Mouse (Mus musculus) neural tube, embryonic 13.5 days (tissue): ENCODE measurements at regions not wholly inside any gene's neighbourhood (a gene's known extent, or its start where the extent isn't known, plus 50 kb on each side); places are given as distances from the start of the nearest gene placed in this dataset.

Experiments
- ATAC-seq: fragments of 200-750 bp; cut with Nextera tagmentation; 2 replicates; pipeline ENCODE4 v1.8.0; 2017; ENCODE audit warnings: low read depth, mild to moderate bottlenecking, moderate TSS enrichment, moderate library complexity
- H3K27ac ChIP-seq: fragments of 300-500 bp; sonication (generic); replicated peaks from 2 replicates; pipeline ENCODE4 v1.5.1; 2015; ENCODE audit warnings: moderate library complexity, mild to moderate bottlenecking, inconsistent platforms
- H3K27me3 ChIP-seq: fragments of 300-500 bp; sonication (generic); 2 replicates; pipeline ENCODE4 v1.6.1; 2015; ENCODE audit warnings: mild to moderate bottlenecking, inconsistent platforms
- H3K36me3 ChIP-seq: fragments of 300-500 bp; sonication (generic); 2 replicates; pipeline ENCODE4 v1.6.1; 2015; ENCODE audit warnings: mild to moderate bottlenecking, inconsistent platforms
- H3K4me1 ChIP-seq: fragments of 300-500 bp; sonication (generic); replicated peaks from 2 replicates; pipeline ENCODE4 v1.6.1; 2015; ENCODE audit warnings: inconsistent platforms
- H3K4me2 ChIP-seq: fragments of 300-500 bp; sonication (generic); 2 replicates; pipeline ENCODE4 v1.6.1; 2015; ENCODE audit warnings: inconsistent platforms, mild to moderate bottlenecking, moderate library complexity
- H3K4me3 ChIP-seq: fragments of 300-500 bp; sonication (generic); 2 replicates; pipeline ENCODE4 v1.5.1; 2015; ENCODE audit warnings: mild to moderate bottlenecking, inconsistent platforms
- H3K9ac ChIP-seq: fragments of 300-500 bp; sonication (generic); 2 replicates; pipeline ENCODE4 v1.6.1; 2015; ENCODE audit warnings: moderate library complexity, mild to moderate bottlenecking, inconsistent platforms
- H3K9me3 ChIP-seq: fragments of 300-500 bp; sonication (generic); 2 replicates; pipeline ENCODE4 v1.6.1; 2016; ENCODE audit warnings: inconsistent platforms
- WGBS: fragments of 180-500 bp; shearing (Covaris S2); methylation state at CpG from one replicate; pipeline ENCODE4 v1.1.7; 2015; 5-methylcytosine and 5-hydroxymethylcytosine counted together

DNA sequence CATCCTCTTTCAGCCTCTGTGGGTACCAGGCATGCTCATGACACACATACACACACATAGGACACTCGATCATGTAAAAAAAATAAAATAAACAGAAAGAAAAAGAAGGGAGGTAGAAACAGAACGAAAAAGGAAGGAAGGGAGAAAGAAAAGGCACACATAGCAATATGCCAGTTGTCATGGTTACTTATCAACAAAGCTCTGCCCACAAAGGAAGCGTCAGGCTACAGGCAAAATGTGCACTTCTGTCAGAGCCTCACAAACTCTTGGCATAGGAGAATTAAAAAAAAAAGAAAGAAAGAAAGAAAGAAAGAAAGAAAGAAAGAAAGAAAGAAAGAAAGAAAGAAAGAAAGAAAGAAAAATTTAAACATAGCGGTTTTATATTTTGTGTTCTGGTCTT, 56.9 kb upstream of the Sox2 start:
- ATAC-seq, result no peak
- Histone ChIP-seq H3K9me3 (no peaks in the 10 kb centered on the region), H3K4me1 (peaks cover 14% of the 10 kb centered on the region), H3K27ac (no peak overlapping the region), H3K36me3 (no peaks in the 10 kb centered on the region), H3K9ac (no peak overlapping the region), H3K4me3 (no peak overlapping the region), H3K4me2 (no peak overlapping the region), H3K27me3 (no peaks in the 10 kb centered on the region)
- WGBS, result 40% methylated on average over 4 of the region's 4 CpGs

DNA sequence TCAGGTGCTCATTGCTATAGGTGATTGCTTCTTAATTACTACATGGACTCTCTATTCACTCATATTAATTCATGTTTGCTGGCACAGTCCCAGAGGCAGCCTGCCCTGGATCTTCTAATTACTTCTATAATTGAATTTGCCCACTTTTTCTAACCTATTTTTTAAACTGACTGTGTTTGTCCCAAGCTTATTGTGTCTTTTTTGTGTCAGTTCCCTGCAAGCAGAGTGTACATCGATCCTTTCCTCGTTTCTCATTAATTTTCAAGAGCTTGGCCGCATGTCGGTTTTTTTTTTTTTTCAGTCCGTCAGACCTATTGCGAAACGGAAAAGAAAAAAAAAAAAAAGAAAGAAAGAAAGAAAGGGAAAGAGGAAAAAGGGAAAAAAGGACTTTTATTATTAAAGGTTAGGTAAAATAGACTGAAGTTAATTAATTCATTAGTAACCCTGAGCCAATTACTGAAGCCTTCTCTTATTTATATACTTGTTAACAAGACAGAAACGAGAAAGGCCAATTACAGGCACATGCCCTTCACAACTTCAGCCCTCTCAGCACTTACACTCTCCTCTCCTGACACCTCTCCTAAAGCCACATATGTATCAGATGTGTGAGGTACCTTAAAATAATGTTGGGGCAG, 72.2 kb upstream of the Sox2 start:
- WGBS, result 37% methylated on average over 8 of the region's 8 CpGs
- Histone ChIP-seq H3K36me3 (no peaks in the 10 kb centered on the region), H3K4me2 (no peak overlapping the region), H3K9ac (no peak overlapping the region), H3K27ac (no peak overlapping the region), H3K27me3 (0 out of 2 replicates have a peak, but pooled peaks cover 4% of the 10 kb centered on the region), H3K4me3 (no peak overlapping the region), H3K9me3 (no peaks in the 10 kb centered on the region), H3K4me1 (peaks cover 38% of the 10 kb centered on the region)
- ATAC-seq, result 0 out of 2 replicates have a peak, but pooled peaks have one; percentile 28

DNA sequence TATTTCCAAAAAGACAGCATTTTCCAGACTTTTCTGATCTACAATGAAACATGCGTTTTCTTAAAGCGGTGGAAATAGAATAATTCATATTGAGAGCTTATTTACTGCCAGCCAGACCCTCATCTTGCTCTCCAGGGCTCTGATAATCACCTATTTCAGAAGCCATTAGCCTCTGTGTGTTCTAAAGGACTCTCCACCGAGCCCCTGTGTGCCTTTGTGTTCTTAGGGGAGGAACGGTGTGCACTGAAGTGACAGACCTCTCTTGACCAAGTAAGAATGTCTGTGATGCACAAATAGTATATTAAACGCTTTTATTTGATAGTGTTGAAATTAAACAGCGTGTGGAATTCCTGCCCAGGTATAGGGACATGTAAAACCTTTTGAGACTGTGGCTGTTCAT, 73.1 kb upstream of the Sox2 start:
- H3K27me3 ChIP-seq, result 0 out of 2 replicates have a peak, but pooled peaks cover 4% of the 10 kb centered on the region
- 62% methylated on average over 6 of the region's 6 CpGs for WGBS
- ATAC-seq, result no peak
- H3K36me3 ChIP-seq, result no peaks in the 10 kb centered on the region
- H3K4me1 ChIP-seq, result peaks cover 46% of the 10 kb centered on the region
- H3K9me3 ChIP-seq, result no peaks in the 10 kb centered on the region
- no peak overlapping the region for H3K4me3 ChIP-seq
- no peak overlapping the region for H3K4me2 ChIP-seq
- H3K9ac ChIP-seq, result no peak overlapping the region
- 0 out of 2 replicates have a peak overlapping the region, but pooled peaks have one; percentile 18 for H3K27ac ChIP-seq

- no peaks in the 10 kb centered on the region for H3K9me3 ChIP-seq
- H3K9ac ChIP-seq, result no peak overlapping the region
- H3K27me3 ChIP-seq, result 0 out of 2 replicates have a peak, but pooled peaks cover 4% of the 10 kb centered on the region
- WGBS, result 44% methylated on average over 11 of the region's 11 CpGs
- H3K4me1 ChIP-seq, result peaks cover 49% of the 10 kb centered on the region
- ATAC-seq, result no peak
- H3K4me2 ChIP-seq, result no peak overlapping the region
- H3K27ac ChIP-seq, result no peak overlapping the region
- no peaks in the 10 kb centered on the region for H3K36me3 ChIP-seq
- H3K4me3 ChIP-seq, result no peak overlapping the region
Measured at GRCm38 (mm10) chr3:34576159-34576558, 74.0 kb upstream of the Sox2 start.

DNA sequence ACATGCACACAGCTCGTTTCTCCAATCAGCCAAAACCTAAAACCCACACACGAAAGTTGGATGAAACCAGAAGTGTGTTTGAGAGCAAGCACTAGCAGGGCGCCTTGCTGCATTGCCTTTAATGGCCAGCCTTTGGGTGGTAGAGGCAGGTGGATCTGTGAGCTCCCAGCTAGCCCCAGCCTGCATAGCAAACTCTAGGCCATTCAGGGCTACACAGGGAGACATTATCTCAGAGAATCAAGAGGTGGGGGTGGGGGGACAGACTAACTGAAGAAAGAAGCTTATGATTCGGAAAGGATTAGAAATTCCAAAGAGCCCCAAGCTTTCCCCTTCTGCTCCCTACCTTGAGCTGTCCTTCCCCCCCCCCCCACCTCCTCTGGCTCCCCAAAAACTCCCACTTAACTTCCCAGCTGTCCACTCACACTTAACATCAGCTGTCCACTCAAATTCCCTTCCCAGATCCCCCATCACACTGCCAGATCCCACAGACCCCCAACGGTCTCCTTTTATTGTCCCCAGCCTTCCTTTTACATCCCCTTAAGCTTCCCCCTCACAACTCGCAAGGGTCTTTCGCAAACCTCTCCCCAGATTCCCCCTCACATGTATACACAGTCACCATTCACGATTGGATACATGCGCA, 75.4 kb upstream of the Sox2 start:
- Histone ChIP-seq H3K4me2 (no peak overlapping the region), H3K9me3 (no peaks in the 10 kb centered on the region), H3K36me3 (no peaks in the 10 kb centered on the region), H3K4me3 (no peak overlapping the region), H3K27ac (no peak overlapping the region), H3K9ac (no peak overlapping the region), H3K4me1 (peaks cover 53% of the 10 kb centered on the region), H3K27me3 (0 out of 2 replicates have a peak, but pooled peaks cover 4% of the 10 kb centered on the region)
- ATAC-seq, result no peak
- 69% methylated on average over 9 of the region's 9 CpGs for WGBS

GRCm38 (mm10) chr3:34573312-34573711, 76.9 kb upstream of the Sox2 start:
- H3K36me3 ChIP-seq, result no peaks in the 10 kb centered on the region

DNA sequence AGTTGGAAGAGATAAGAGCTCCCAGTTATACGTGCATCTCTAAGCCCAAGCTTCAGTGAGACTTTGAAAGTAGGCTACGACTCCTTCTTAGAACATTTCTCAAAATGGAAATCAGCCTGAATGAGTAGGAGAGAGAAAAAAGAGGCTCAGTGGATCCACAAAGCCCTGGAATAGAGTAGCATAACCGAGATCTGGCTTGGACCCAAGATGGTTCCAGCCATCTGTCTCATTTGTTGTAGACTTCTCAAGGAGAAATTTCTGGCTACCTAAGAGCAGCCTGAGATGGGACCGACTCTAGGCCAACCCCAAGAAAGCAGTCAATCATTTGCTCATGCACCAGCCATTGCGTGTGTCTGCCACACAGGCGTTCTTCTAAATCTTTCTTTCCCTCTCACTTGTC, 78.1 kb upstream of the Sox2 start:
- ATAC-seq, result no peak
- H3K36me3 ChIP-seq, result no peaks in the 10 kb centered on the region
- no peak overlapping the region for H3K4me3 ChIP-seq
- H3K4me1 ChIP-seq, result peaks cover 52% of the 10 kb centered on the region
- H3K9ac ChIP-seq, result no peak overlapping the region
- H3K4me2 ChIP-seq, result no peak overlapping the region
- no peaks in the 10 kb centered on the region for H3K9me3 ChIP-seq
- WGBS, result 64% methylated on average over 6 of the region's 6 CpGs
- 0 out of 2 replicates have a peak, but pooled peaks cover 4% of the 10 kb centered on the region for H3K27me3 ChIP-seq
- no peak overlapping the region for H3K27ac ChIP-seq

More at GRCm38 (mm10) chr3:34573312-34573711, 76.9 kb upstream of the Sox2 start:
- Histone ChIP-seq H3K9me3 (no peaks in the 10 kb centered on the region), H3K4me3 (no peak overlapping the region), H3K27me3 (0 out of 2 replicates have a peak, but pooled peaks cover 4% of the 10 kb centered on the region), H3K27ac (no peak overlapping the region), H3K4me1 (peaks cover 56% of the 10 kb centered on the region), H3K9ac (no peak overlapping the region), H3K4me2 (no peak overlapping the region)
- 79% methylated on average over 7 of the region's 7 CpGs for WGBS
- ATAC-seq, result no peak

DNA sequence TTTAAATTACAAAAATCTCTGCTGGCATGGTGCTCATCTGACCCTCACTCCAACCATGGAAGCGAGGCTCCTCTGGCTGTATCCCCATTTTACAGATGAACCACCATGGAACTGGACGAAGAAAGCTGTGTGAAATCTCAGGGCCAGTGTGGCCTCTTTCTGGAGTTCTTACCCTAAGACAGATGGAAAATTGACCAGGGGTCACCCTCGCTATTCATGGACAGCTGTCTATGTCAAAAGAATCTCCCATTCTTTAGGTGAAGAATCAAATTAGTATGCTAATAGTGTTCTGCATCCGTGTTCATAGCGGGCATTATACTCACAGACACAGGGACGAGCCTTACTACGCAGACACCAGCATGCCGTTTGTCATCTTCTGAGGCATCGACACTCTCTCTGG, 78.6 kb upstream of the Sox2 start:
- Histone ChIP-seq H3K27me3 (0 out of 2 replicates have a peak, but pooled peaks cover 4% of the 10 kb centered on the region), H3K9ac (no peak overlapping the region), H3K27ac (no peak overlapping the region), H3K4me1 (peaks cover 47% of the 10 kb centered on the region), H3K4me3 (no peak overlapping the region), H3K36me3 (no peaks in the 10 kb centered on the region), H3K4me2 (no peak overlapping the region), H3K9me3 (no peaks in the 10 kb centered on the region)
- ATAC-seq, result no peak
- 43% methylated on average over 9 of the region's 9 CpGs for WGBS

DNA sequence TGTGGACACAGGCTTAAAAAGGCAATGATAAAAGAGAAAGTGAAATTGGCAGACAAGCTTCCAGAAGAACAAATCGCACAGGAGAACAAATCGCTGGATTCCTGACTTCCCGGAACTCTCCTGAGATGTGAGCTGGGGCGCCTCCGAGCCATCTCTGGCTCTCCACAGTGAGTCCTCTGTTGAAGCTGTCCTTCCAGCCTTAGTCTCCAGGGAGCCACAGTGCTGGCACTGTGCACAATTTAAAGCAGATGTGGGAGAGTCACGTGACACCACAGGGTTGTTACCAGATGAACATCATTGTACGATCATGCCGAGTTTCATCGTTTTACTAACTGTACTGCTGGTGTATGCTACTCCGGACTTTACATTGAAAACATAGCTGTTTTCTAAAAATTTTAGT, 80.2 kb upstream of the Sox2 start:
- no peak for ATAC-seq
- no peak overlapping the region for H3K4me3 ChIP-seq
- no peak overlapping the region for H3K9ac ChIP-seq
- WGBS, result 60% methylated on average over 10 of the region's 10 CpGs
- H3K4me1 ChIP-seq, result peaks cover 47% of the 10 kb centered on the region
- no peak overlapping the region for H3K27ac ChIP-seq
- H3K9me3 ChIP-seq, result no peaks in the 10 kb centered on the region
- no peaks in the 10 kb centered on the region for H3K27me3 ChIP-seq
- H3K36me3 ChIP-seq, result no peaks in the 10 kb centered on the region
- no peak overlapping the region for H3K4me2 ChIP-seq

GRCm38 (mm10) chr3:34568086-34568650, 82.0 kb upstream of the Sox2 start:
- H3K36me3 ChIP-seq, result no peaks in the 10 kb centered on the region
- WGBS, result 51% methylated on average over 6 of the region's 6 CpGs
- H3K27ac ChIP-seq, result no peak overlapping the region

GRCm38 (mm10) chr3:34565386-34565785, 84.8 kb upstream of the Sox2 start:
- H3K9ac ChIP-seq, result no peak overlapping the region
- H3K4me3 ChIP-seq, result no peak overlapping the region
- ATAC-seq, result no peak
- H3K4me1 ChIP-seq, result peaks cover 35% of the 10 kb centered on the region
- WGBS, result 47% methylated on average over 4 of the region's 4 CpGs
- H3K36me3 ChIP-seq, result no peaks in the 10 kb centered on the region
- no peaks in the 10 kb centered on the region for H3K9me3 ChIP-seq
- H3K4me2 ChIP-seq, result no peak overlapping the region
- no peak overlapping the region for H3K27ac ChIP-seq
- H3K27me3 ChIP-seq, result no peaks in the 10 kb centered on the region; the same call in 1 of the 2 replicates

More at GRCm38 (mm10) chr3:34568086-34568650, 82.0 kb upstream of the Sox2 start:
- H3K9me3 ChIP-seq, result no peaks in the 10 kb centered on the region
- ATAC-seq, result no peak
- no peak overlapping the region for H3K4me3 ChIP-seq
- H3K27me3 ChIP-seq, result no peaks in the 10 kb centered on the region
- peaks cover 29% of the 10 kb centered on the region for H3K4me1 ChIP-seq
- H3K4me2 ChIP-seq, result no peak overlapping the region
- no peak overlapping the region for H3K9ac ChIP-seq

DNA sequence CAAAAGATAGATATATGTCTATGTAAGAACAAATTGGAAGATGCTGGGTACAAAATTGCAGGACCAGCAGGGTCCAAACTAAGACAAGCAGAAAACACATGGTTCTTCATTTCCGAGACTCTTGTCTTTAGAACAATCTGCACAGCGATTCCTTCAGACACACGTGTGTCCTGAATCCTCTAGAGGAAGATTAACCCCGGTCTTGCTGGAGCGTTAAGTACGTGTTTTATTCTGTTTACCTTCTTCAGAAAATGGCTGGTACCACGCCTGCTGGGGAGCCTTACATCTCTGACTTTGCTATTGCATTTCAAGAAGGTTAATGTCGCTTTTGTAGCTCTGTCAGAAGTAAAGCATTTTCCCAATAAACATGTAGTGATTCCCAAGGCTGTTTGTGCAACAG, 87.3 kb upstream of the Sox2 start:
- peak overlapping the region; percentile 20 for H3K4me3 ChIP-seq

More for the DNA sequence above, 87.3 kb upstream of the Sox2 start:
- Histone ChIP-seq H3K27ac (no peak overlapping the region), H3K9ac (peak overlapping the region; percentile 35; the same call in 1 of the 2 replicates), H3K4me2 (peak overlapping the region; percentile 41), H3K36me3 (no peaks in the 10 kb centered on the region), H3K27me3 (no peaks in the 10 kb centered on the region; the same call in 1 of the 2 replicates), H3K4me1 (peaks cover 27% of the 10 kb centered on the region), H3K9me3 (no peaks in the 10 kb centered on the region)
- WGBS, result 17% methylated on average over 8 of the region's 8 CpGs
- no peak for ATAC-seq
